ENCODE assay signal across 19 mouse cellular contexts in genomic region chr4:124978201-124978600, GRCm38 (mm10). TPM values are rescaled to one million over a fixed set of nuclear protein-coding genes. Genes with fewer than 3 reads are reported as not detected.
DNase-seq lines count a peak whose midpoint lies in the region; ATAC-seq and TF ChIP-seq lines count a peak whose summit lies in the region.
"Had no signal": no experiment of that assay in that cellular context is flagged by ENCODE, and none has a peak within 500 bp of the region (broad histone marks: within the 10 kb centered on the region; RNA-seq: fewer than 3 reads in every experiment).

No protein-coding gene starts in this region.

- DNase-seq in kidney, adult 2 months = peak; percentile 26
- peak; percentile 66 to 78 for DNase-seq in kidney, postnatal 4 days
- peak; percentile 76 for DNase-seq in lung, postnatal 36 days
- no peak for DNase-seq in gastrocnemius, postnatal 10 days
- DNase-seq: cerebellum, adult 9-11 months; heart, adult 11 months; thymus, adult 2 months had no signal

- H3K27me3 ChIP-seq in kidney, adult 2 months (replicated peaks; ENCODE audit: control insufficient read depth, insufficient read depth, low read length) = no peaks in the 10 kb centered on the region
- H3K27me3 ChIP-seq in kidney, embryonic 16.5 days (ENCODE audit: insufficient read depth, low read length) = peaks cover 11% of the 10 kb centered on the region; the same call in 1 of the 2 replicates
- peaks cover 2% of the 10 kb centered on the region for H3K27me3 ChIP-seq in intestine, embryonic 16.5 days (replicated peaks; ENCODE audit: control insufficient read depth, insufficient read depth, low read length)

- no peak overlapping the region for H3K9ac ChIP-seq in kidney, embryonic 16.5 days (replicated peaks; ENCODE audit: low read length)
- no peak overlapping the region for H3K9ac ChIP-seq in intestine, embryonic 16.5 days (ENCODE audit: low read depth, low read length)
- H3K9ac ChIP-seq: embryonic facial prominence, embryonic 15.5 days; heart, embryonic 15.5 days; limb, embryonic 15.5 days had no signal

- no peaks in the 10 kb centered on the region for H3K36me3 ChIP-seq in kidney, adult 2 months (ENCODE audit: control insufficient read depth, insufficient read depth, low read length)
- H3K36me3 ChIP-seq in kidney, embryonic 16.5 days (ENCODE audit: insufficient read depth, low read length) = no peaks in the 10 kb centered on the region
- no peaks in the 10 kb centered on the region for H3K36me3 ChIP-seq in intestine, embryonic 16.5 days (ENCODE audit: control insufficient read depth, insufficient read depth, low read length)
- H3K36me3 ChIP-seq: embryonic facial prominence, embryonic 15.5 days; heart, embryonic 15.5 days; hindbrain, embryonic 10.5 days; limb, embryonic 15.5 days had no signal

- H3K27ac ChIP-seq in kidney, adult 2 months (ENCODE audit: insufficient read depth, low read depth, low read length) = no peak overlapping the region
- no peak overlapping the region for H3K27ac ChIP-seq in kidney, embryonic 16.5 days (ENCODE audit: low read length)
- no peak overlapping the region for H3K27ac ChIP-seq in intestine, embryonic 16.5 days (ENCODE audit: low read length)
- H3K27ac ChIP-seq: embryonic facial prominence, embryonic 15.5 days; heart, embryonic 15.5 days; hindbrain, embryonic 10.5 days; kidney, postnatal 0 days; limb, embryonic 15.5 days had no signal

- H3K4me1 ChIP-seq in kidney, adult 2 months (ENCODE audit: control insufficient read depth, insufficient read depth, low read length) = no peaks in the 10 kb centered on the region
- no peaks in the 10 kb centered on the region for H3K4me1 ChIP-seq in kidney, embryonic 16.5 days (ENCODE audit: insufficient read depth, low read length)
- no peaks in the 10 kb centered on the region for H3K4me1 ChIP-seq in intestine, embryonic 16.5 days (ENCODE audit: control insufficient read depth, insufficient read depth, low read length)
- H3K4me1 ChIP-seq: heart, embryonic 15.5 days; limb, embryonic 15.5 days had no signal

- TF ChIP-seq CTCF in kidney, adult 2 months (conservative IDR thresholded peaks at IDR 0.05; ENCODE audit: insufficient read depth, insufficient read length, low read depth, low read length) = no peak

- no peaks in the 10 kb centered on the region for H3K9me3 ChIP-seq in kidney, embryonic 16.5 days (ENCODE audit: low read length)
- no peaks in the 10 kb centered on the region for H3K9me3 ChIP-seq in intestine, embryonic 16.5 days (ENCODE audit: control insufficient read depth, low read length)
- H3K9me3 ChIP-seq: embryonic facial prominence, embryonic 15.5 days; heart, embryonic 15.5 days; hindbrain, embryonic 10.5 days; limb, embryonic 15.5 days had no signal

- no peak for TF ChIP-seq POLR2A in kidney, adult 2 months (IDR thresholded peaks at IDR 0.05; ENCODE audit: low read depth, low read length)

- H3K4me3 ChIP-seq in kidney, adult 2 months (ENCODE audit: insufficient read depth, low read depth, low read length) = no peak overlapping the region
- H3K4me3 ChIP-seq in kidney, embryonic 16.5 days (ENCODE audit: low read length) = no peak overlapping the region
- no peak overlapping the region for H3K4me3 ChIP-seq in intestine, embryonic 16.5 days (ENCODE audit: low read length)
- H3K4me3 ChIP-seq: embryonic facial prominence, embryonic 15.5 days; heart, embryonic 15.5 days; hindbrain, embryonic 10.5 days; limb, embryonic 15.5 days had no signal

- H3K4me2 ChIP-seq in kidney, embryonic 16.5 days (replicated peaks; ENCODE audit: low read depth, low read length) = no peak overlapping the region
- H3K4me2 ChIP-seq in intestine, embryonic 16.5 days (ENCODE audit: low read depth, low read length) = no peak overlapping the region
- H3K4me2 ChIP-seq: embryonic facial prominence, embryonic 15.5 days; heart, embryonic 15.5 days; limb, embryonic 15.5 days had no signal

- no peak for ATAC-seq in kidney, embryonic 16.5 days (ENCODE audit: low FRiP score, low TSS enrichment)
- peak; percentile 85 for ATAC-seq in intestine, embryonic 16.5 days
- no peak for ATAC-seq in frontal cortex, adult (ENCODE audit: low TSS enrichment)
- no peak for ATAC-seq in megakaryocyte progenitor cell, adult 5-6 weeks (replicated peaks; ENCODE audit: poor library complexity)
- ATAC-seq: forebrain, embryonic 14.5 days; midbrain, embryonic 16.5 days had no signal

- WGBS in kidney, adult 2 months = 35% methylated on average over 5 of the region's 5 CpGs
- 28% methylated on average over 5 of the region's 5 CpGs for WGBS in kidney, embryonic 16.5 days
- 25% methylated on average over 5 of the region's 5 CpGs for WGBS in intestine, embryonic 16.5 days

RNA-seq across cellular contexts. Expression of gene Rspo1, which starts 8.0 kb away (rescaled TPM):
- polyA plus RNA-seq in kidney, adult 2 months (2012; rRNA removed) = 2.0 and 2.5 TPM in 2 replicates
- 25.1 and 31.1 TPM in 2 replicates for polyA plus RNA-seq in kidney, embryonic 16.5 days (2015; fragmentation: Nextera tagmentation; extraction: Ambion mirVana)
- polyA plus RNA-seq in intestine, embryonic 16.5 days (2015; fragmentation: Nextera tagmentation; extraction: Ambion mirVana) = 6.0 and 8.0 TPM in 2 replicates
- under 1 TPM; 0.47 to 0.65 TPM for total RNA-seq in gastrocnemius, postnatal 10 days (2021)
- 0.89 and 2.6 TPM in 2 replicates for total RNA-seq in megakaryocyte progenitor cell, adult 5-6 weeks (2015)
- total RNA-seq in megakaryocyte progenitor cell, adult 5-6 weeks (2017) = 0.41 and 0.71 TPM in 2 replicates
- total RNA-seq: megakaryocyte-erythroid progenitor cell, adult 5-6 weeks had no signal

RNA-seq across cellular contexts. Expression of gene Gnl2, which starts 38.2 kb away (rescaled TPM):
- 14.3 TPM in 2 replicates for polyA plus RNA-seq in kidney, adult 2 months (2012; rRNA removed)
- 80.7 and 82.7 TPM in 2 replicates for polyA plus RNA-seq in kidney, embryonic 16.5 days (2015; fragmentation: Nextera tagmentation; extraction: Ambion mirVana)
- 61.8 and 64.6 TPM in 2 replicates for polyA plus RNA-seq in intestine, embryonic 16.5 days (2015; fragmentation: Nextera tagmentation; extraction: Ambion mirVana)
- 10 to 100 TPM; 38.2 to 42.6 TPM for total RNA-seq in gastrocnemius, postnatal 10 days (2021)
- total RNA-seq in megakaryocyte progenitor cell, adult 5-6 weeks (2015) = 87.0 and 101 TPM in 2 replicates
- total RNA-seq in megakaryocyte progenitor cell, adult 5-6 weeks (2017) = 133 and 205 TPM in 2 replicates

RNA-seq across cellular contexts. Expression of gene Cdca8, which starts 39.1 kb away (rescaled TPM):
- polyA plus RNA-seq in kidney, adult 2 months (2012; rRNA removed) = 1.4 and 1.5 TPM in 2 replicates
- 149 and 164 TPM in 2 replicates for polyA plus RNA-seq in kidney, embryonic 16.5 days (2015; fragmentation: Nextera tagmentation; extraction: Ambion mirVana)
- polyA plus RNA-seq in intestine, embryonic 16.5 days (2015; fragmentation: Nextera tagmentation; extraction: Ambion mirVana) = 105 and 126 TPM in 2 replicates
- 1 to 10 TPM; 7.1 to 9.0 TPM for total RNA-seq in gastrocnemius, postnatal 10 days (2021)
- total RNA-seq in megakaryocyte progenitor cell, adult 5-6 weeks (2015) = 115 and 125 TPM in 2 replicates
- 121 and 137 TPM in 2 replicates for total RNA-seq in megakaryocyte progenitor cell, adult 5-6 weeks (2017)

RNA-seq across cellular contexts. Expression of gene 9930104L06Rik, which starts 41.4 kb away (rescaled TPM):
- 7.7 and 8.1 TPM in 2 replicates for polyA plus RNA-seq in kidney, adult 2 months (2012; rRNA removed)
- 12.7 and 13.8 TPM in 2 replicates for polyA plus RNA-seq in kidney, embryonic 16.5 days (2015; fragmentation: Nextera tagmentation; extraction: Ambion mirVana)
- polyA plus RNA-seq in intestine, embryonic 16.5 days (2015; fragmentation: Nextera tagmentation; extraction: Ambion mirVana) = 9.1 and 9.3 TPM in 2 replicates
- 1 to 10 TPM; 7.9 to 9.2 TPM for total RNA-seq in gastrocnemius, postnatal 10 days (2021)
- total RNA-seq in megakaryocyte progenitor cell, adult 5-6 weeks (2015) = 4.4 and 6.5 TPM in 2 replicates
- 7.9 and 9.1 TPM in 2 replicates for total RNA-seq in megakaryocyte progenitor cell, adult 5-6 weeks (2017)

Comparison
In these comparisons a context has a peak if more than half of its experiments do, and no peak if none do; other contexts are left out.
1. RNA of gene Cdca8, which starts 39.1 kb away (polyA plus RNA-seq): 149 to 164 TPM in kidney, embryonic 16.5 days and 105 to 126 TPM in intestine, embryonic 16.5 days; 1.4 to 1.5 TPM in kidney, adult 2 months; every median in the first group is over 10 times any median in the second.